Mouse (Mus musculus) intestine, embryonic 15.5 days (tissue): ENCODE measurements around the gene Ap1s2. TPM values are rescaled to one million over a fixed set of nuclear protein-coding genes. Genes with fewer than 3 reads are reported as not detected.

Source experiments
- ATAC-seq: fragments of 200-750 bp; cut with Nextera tagmentation; 2 replicates; pipeline ENCODE4 v1.8.0; 2017; ENCODE audit warnings: moderate TSS enrichment, moderate library complexity
- H3K27ac ChIP-seq: fragments of 300-500 bp; sonication (generic); 2 replicates; pipeline ENCODE4 v1.5.1; 2015; ENCODE audit warnings: mild to moderate bottlenecking, inconsistent platforms
- H3K27me3 ChIP-seq: fragments of 300-500 bp; sonication (generic); replicated peaks from 2 replicates; pipeline ENCODE4 v1.6.1; 2015; ENCODE audit warnings: inconsistent platforms
- H3K36me3 ChIP-seq: fragments of 300-500 bp; sonication (generic); 2 replicates; pipeline ENCODE4 v1.6.1; 2015; ENCODE audit warnings: inconsistent platforms
- H3K4me1 ChIP-seq: fragments of 300-500 bp; sonication (generic); replicated peaks from 2 replicates; pipeline ENCODE4 v1.6.1; 2015; ENCODE audit warnings: inconsistent platforms
- H3K4me2 ChIP-seq: fragments of 300-500 bp; sonication (generic); replicated peaks from 2 replicates; pipeline ENCODE4 v1.6.1; 2015; ENCODE audit warnings: mild to moderate bottlenecking, inconsistent platforms
- H3K4me3 ChIP-seq: fragments of 300-500 bp; sonication (generic); replicated peaks from 2 replicates; pipeline ENCODE4 v1.5.1; 2015; ENCODE audit warnings: inconsistent platforms
- H3K9ac ChIP-seq: fragments of 300-500 bp; sonication (generic); 2 replicates; pipeline ENCODE4 v1.6.1; 2015; ENCODE audit warnings: inconsistent platforms
- H3K9me3 ChIP-seq: fragments of 300-500 bp; sonication (generic); 2 replicates; pipeline ENCODE4 v1.6.1; 2016; ENCODE audit warnings: inconsistent platforms
- whole genome bisulfite sequencing: fragments of 180-500 bp; shearing (Covaris S2); methylation state at CpG from one replicate; pipeline ENCODE4 v1.1.7; 2015; 5-methylcytosine and 5-hydroxymethylcytosine counted together
- polyA plus RNA-seq: library from polyadenylated mRNA; unstranded; fragments of >200 nt; fragmentation: Nextera tagmentation; extraction: Ambion mirVana; gene quantifications from 2 replicates; pipeline ENCODE4 v1.2.1, GENCODE M21; 2015

Gene Ap1s2
- polyA plus RNA-seq, result 19.4 and 24.2 TPM in 2 replicates

- Histone ChIP-seq H3K36me3 (no peaks in the 10 kb centered on the region), H3K4me2 (peak within 1 kb of the TSS; percentile 58)
- WGBS, result 18% methylated on average over 76 of the region's 80 CpGs
Measured at GRCm38 (mm10) chrX:163908337-163909250, at the start of gene Ap1s2. Ap1s2 (plus strand) TSS chrX:163909017.

GRCm38 (mm10) chrX:163867711-163868379, 41.0 kb upstream of the Ap1s2 start:
- no peak for ATAC-seq
- no peak overlapping the region for H3K4me2 ChIP-seq
- H3K27me3 ChIP-seq, result no peaks in the 10 kb centered on the region
- WGBS, result 66% methylated on average over 5 of the region's 5 CpGs
- no peak overlapping the region for H3K27ac ChIP-seq
- no peaks in the 10 kb centered on the region for H3K9me3 ChIP-seq
- H3K4me3 ChIP-seq, result no peak overlapping the region
- H3K9ac ChIP-seq, result no peak overlapping the region
- no peaks in the 10 kb centered on the region for H3K4me1 ChIP-seq
- no peaks in the 10 kb centered on the region for H3K36me3 ChIP-seq

More at GRCm38 (mm10) chrX:163908337-163909250, at the start of gene Ap1s2:
- Histone ChIP-seq H3K4me1 (no peaks in the 10 kb centered on the region), H3K27me3 (no peaks in the 10 kb centered on the region), H3K9ac (peak within 1 kb of the TSS; percentile 52), H3K9me3 (no peaks in the 10 kb centered on the region), H3K27ac (peak within 1 kb of the TSS; percentile 78), H3K4me3 (peak within 1 kb of the TSS; percentile 59)
- peak; percentile 100 for ATAC-seq

GRCm38 (mm10) chrX:163868659-163869278, 40.0 kb upstream of the Ap1s2 start:
- ATAC-seq, result no peak
- 76% methylated on average over 11 of the region's 11 CpGs for WGBS
- Histone ChIP-seq H3K36me3 (no peaks in the 10 kb centered on the region), H3K9ac (no peak overlapping the region), H3K4me2 (no peak overlapping the region), H3K4me3 (no peak overlapping the region), H3K27me3 (no peaks in the 10 kb centered on the region), H3K4me1 (no peaks in the 10 kb centered on the region), H3K9me3 (no peaks in the 10 kb centered on the region), H3K27ac (no peak overlapping the region)

- Histone ChIP-seq H3K4me3 (no peak overlapping the region), H3K27ac (no peak overlapping the region), H3K36me3 (no peaks in the 10 kb centered on the region), H3K27me3 (no peaks in the 10 kb centered on the region), H3K9ac (no peak overlapping the region), H3K4me2 (no peak overlapping the region), H3K4me1 (no peaks in the 10 kb centered on the region), H3K9me3 (no peaks in the 10 kb centered on the region)
- WGBS, result 84% methylated on average over 3 of the region's 3 CpGs
- no peak for ATAC-seq
Measured at GRCm38 (mm10) chrX:163875932-163876331, 32.9 kb upstream of the Ap1s2 start.

DNA sequence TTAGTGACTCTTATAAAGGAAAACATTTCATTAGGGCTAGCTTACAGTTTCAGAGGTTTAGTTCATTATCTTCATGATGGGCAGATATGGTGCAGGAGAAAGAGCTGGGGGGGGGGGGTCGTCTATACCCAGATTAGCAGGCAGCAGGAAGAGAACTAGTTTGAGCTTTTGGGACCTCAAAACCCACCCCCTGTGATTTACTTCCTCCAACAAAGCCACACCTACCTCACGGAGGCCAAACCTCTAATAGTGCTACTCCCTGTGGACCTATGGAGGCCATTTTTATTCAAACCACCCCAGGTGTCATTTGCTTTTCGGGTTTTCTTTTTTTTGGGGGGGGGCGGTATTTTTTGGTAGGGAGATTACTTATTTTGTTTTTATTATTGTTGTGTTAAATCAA, 32.2 kb upstream of the Ap1s2 start:
- no peaks in the 10 kb centered on the region for H3K9me3 ChIP-seq
- H3K27ac ChIP-seq, result no peak overlapping the region
- H3K4me1 ChIP-seq, result no peaks in the 10 kb centered on the region
- no peaks in the 10 kb centered on the region for H3K36me3 ChIP-seq
- no peak overlapping the region for H3K4me3 ChIP-seq
- H3K27me3 ChIP-seq, result no peaks in the 10 kb centered on the region
- 70% methylated on average over 4 of the region's 4 CpGs for WGBS
- H3K9ac ChIP-seq, result no peak overlapping the region
- ATAC-seq, result no peak
- H3K4me2 ChIP-seq, result no peak overlapping the region

DNA sequence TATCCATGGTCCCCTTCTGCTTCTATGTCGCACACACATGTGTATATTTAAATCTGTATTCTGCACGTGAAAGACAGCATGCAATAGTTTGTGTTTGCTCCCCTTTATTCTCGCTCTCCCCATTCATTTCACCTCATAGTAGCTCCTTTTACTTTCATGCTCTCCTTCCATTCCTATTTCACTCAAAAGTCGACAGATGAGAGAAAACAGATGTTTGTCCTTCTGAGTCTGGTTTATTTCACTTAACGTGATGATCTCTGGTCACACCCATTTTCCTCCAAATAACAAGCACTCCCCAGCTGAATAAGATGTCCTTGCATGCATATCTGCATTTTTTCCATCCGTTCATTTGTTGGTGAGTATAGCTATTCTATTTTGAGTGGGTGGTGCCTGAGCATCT, 29.8 kb upstream of the Ap1s2 start:
- ATAC-seq, result no peak
- Histone ChIP-seq H3K36me3 (no peaks in the 10 kb centered on the region), H3K27ac (no peak overlapping the region), H3K9ac (no peak overlapping the region), H3K4me3 (no peak overlapping the region), H3K4me2 (no peak overlapping the region), H3K27me3 (no peaks in the 10 kb centered on the region), H3K4me1 (no peaks in the 10 kb centered on the region), H3K9me3 (no peaks in the 10 kb centered on the region)
- 51% methylated on average over 6 of the region's 6 CpGs for WGBS

GRCm38 (mm10) chrX:163879461-163879860, 29.4 kb upstream of the Ap1s2 start:
- H3K9me3 ChIP-seq, result no peaks in the 10 kb centered on the region
- ATAC-seq, result no peak
- no peak overlapping the region for H3K4me2 ChIP-seq
- no peak overlapping the region for H3K27ac ChIP-seq
- no peak overlapping the region for H3K4me3 ChIP-seq
- H3K9ac ChIP-seq, result no peak overlapping the region
- H3K36me3 ChIP-seq, result no peaks in the 10 kb centered on the region
- H3K4me1 ChIP-seq, result no peaks in the 10 kb centered on the region
- no peaks in the 10 kb centered on the region for H3K27me3 ChIP-seq
- 40% methylated on average over 5 of the region's 5 CpGs for WGBS

DNA sequence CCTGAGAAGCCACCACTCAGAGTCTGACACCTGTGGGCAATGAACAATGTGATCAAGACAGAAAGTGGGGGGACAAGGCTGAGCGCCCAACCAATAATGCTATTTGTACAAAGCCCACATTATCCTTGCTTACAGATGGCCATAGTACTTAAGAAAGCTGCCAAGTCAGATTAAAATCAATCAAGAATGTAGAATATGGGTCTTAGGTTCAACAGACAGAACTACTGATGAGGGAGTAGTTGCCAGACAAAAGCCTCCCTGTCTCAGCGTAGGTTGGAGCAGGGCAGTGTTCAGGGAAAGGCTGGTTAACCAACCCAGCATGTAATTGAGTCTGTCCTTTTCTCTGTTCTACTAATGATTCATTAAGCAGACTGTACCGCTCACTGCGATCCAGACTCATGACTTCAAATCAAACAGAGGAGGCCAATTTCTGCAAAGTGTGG, 23.3 kb upstream of the Ap1s2 start:
- WGBS, result 78% methylated on average over 4 of the region's 4 CpGs

DNA sequence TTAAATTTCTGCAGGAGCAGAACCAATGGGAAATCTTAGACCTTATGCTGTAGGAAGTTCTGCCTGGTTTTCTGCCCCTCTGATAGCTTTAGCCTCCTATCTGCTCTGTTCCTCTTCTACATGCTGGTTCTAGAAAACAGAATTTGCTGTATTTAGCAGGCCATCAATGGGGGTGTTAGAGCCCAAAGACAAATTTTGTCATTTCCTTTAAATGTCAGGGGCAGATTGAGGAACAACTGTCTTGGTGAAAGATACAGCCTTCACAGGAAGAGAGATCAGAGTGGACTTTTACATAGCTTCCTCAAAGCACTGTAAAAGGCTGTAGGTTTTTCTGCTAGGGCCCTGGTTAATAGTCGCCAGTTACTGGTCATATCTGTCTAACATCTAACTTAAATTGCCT, 11.5 kb upstream of the Ap1s2 start:
- Histone ChIP-seq H3K4me1 (no peaks in the 10 kb centered on the region), H3K27me3 (no peaks in the 10 kb centered on the region), H3K4me2 (no peak overlapping the region), H3K9ac (no peak overlapping the region), H3K36me3 (no peaks in the 10 kb centered on the region), H3K9me3 (no peaks in the 10 kb centered on the region), H3K4me3 (no peak overlapping the region), H3K27ac (no peak overlapping the region)
- 47% methylated on average over 1 of the region's 1 CpGs for WGBS
- ATAC-seq, result no peak

More for the DNA sequence above, 23.3 kb upstream of the Ap1s2 start:
- Histone ChIP-seq H3K4me1 (no peaks in the 10 kb centered on the region), H3K9ac (no peak overlapping the region), H3K36me3 (no peaks in the 10 kb centered on the region), H3K4me3 (no peak overlapping the region), H3K27ac (no peak overlapping the region), H3K9me3 (no peaks in the 10 kb centered on the region), H3K27me3 (no peaks in the 10 kb centered on the region), H3K4me2 (no peak overlapping the region)
- ATAC-seq, result no peak

GRCm38 (mm10) chrX:163899431-163900020, 9.3 kb upstream of the Ap1s2 start:
- no peaks in the 10 kb centered on the region for H3K27me3 ChIP-seq
- no peak overlapping the region for H3K4me3 ChIP-seq
- 57% methylated on average over 5 of the region's 5 CpGs for WGBS
- no peak overlapping the region for H3K4me2 ChIP-seq
- no peaks in the 10 kb centered on the region for H3K9me3 ChIP-seq
- no peak overlapping the region for H3K27ac ChIP-seq
- H3K9ac ChIP-seq, result no peak overlapping the region
- no peak for ATAC-seq
- H3K36me3 ChIP-seq, result no peaks in the 10 kb centered on the region
- H3K4me1 ChIP-seq, result no peaks in the 10 kb centered on the region

GRCm38 (mm10) chrX:163906861-163907260, 2.0 kb upstream of the Ap1s2 start:
- ATAC-seq, result no peak
- Histone ChIP-seq H3K27me3 (no peaks in the 10 kb centered on the region), H3K4me1 (no peaks in the 10 kb centered on the region), H3K36me3 (no peaks in the 10 kb centered on the region), H3K4me2 (no peak overlapping the region), H3K9ac (no peak overlapping the region), H3K27ac (no peak overlapping the region), H3K9me3 (no peaks in the 10 kb centered on the region), H3K4me3 (no peak overlapping the region)
- WGBS, result 75% methylated on average over 2 of the region's 2 CpGs

GRCm38 (mm10) chrX:163908003-163908336, 847 bp upstream of the Ap1s2 start:
- no peaks in the 10 kb centered on the region for H3K9me3 ChIP-seq
- no peaks in the 10 kb centered on the region for H3K4me1 ChIP-seq
- WGBS, result 22% methylated on average over 8 of the region's 8 CpGs
- H3K27ac ChIP-seq, result no peak overlapping the region
- peak overlapping the region; percentile 32; the same call in 1 of the 2 replicates for H3K9ac ChIP-seq
- no peaks in the 10 kb centered on the region for H3K36me3 ChIP-seq
- H3K4me3 ChIP-seq, result peak overlapping the region; percentile 59
- no peak for ATAC-seq
- peak overlapping the region; percentile 47 for H3K4me2 ChIP-seq
- no peaks in the 10 kb centered on the region for H3K27me3 ChIP-seq
